Mouse (Mus musculus) kidney, adult 2 months (tissue): ENCODE results near the gene Cradd. TPM values are rescaled to one million over a fixed set of nuclear protein-coding genes. Genes with fewer than 3 reads are reported as not detected.

Experiments
- DNase-seq: peaks from one replicate; pipeline ENCODE4 v3.0.0; 2021
- H3K27ac ChIP-seq: fragments of 200-500 bp; 2 replicates; pipeline ENCODE4 v1.5.1; 2012; ENCODE audit warnings: low read depth, low read length, control low read depth, inconsistent platforms; ENCODE audit not compliant: insufficient read depth
- H3K27me3 ChIP-seq: fragments of 200-500 bp; replicated peaks from 2 replicates; pipeline ENCODE4 v1.6.1; 2012; ENCODE audit warnings: mild to moderate bottlenecking, moderate library complexity, low read length, inconsistent platforms; ENCODE audit not compliant: control insufficient read depth, insufficient read depth
- H3K36me3 ChIP-seq: fragments of 200-500 bp; 2 replicates; pipeline ENCODE4 v1.6.1; 2012; ENCODE audit warnings: mild to moderate bottlenecking, moderate library complexity, low read length, inconsistent platforms; ENCODE audit not compliant: control insufficient read depth, insufficient read depth
- H3K4me1 ChIP-seq: fragments of 200-500 bp; 2 replicates; pipeline ENCODE4 v1.6.1; 2011; ENCODE audit warnings: low read length; ENCODE audit not compliant: control insufficient read depth, insufficient read depth
- H3K4me3 ChIP-seq: fragments of 200-500 bp; 2 replicates; pipeline ENCODE4 v1.5.1; 2011; ENCODE audit warnings: mild to moderate bottlenecking, low read depth, low read length, control low read depth; ENCODE audit not compliant: insufficient read depth
- CTCF ChIP-seq: fragments of 200-500 bp; conservative IDR thresholded peaks from 2 replicates; pipeline ENCODE4 v1.5.1; 2011; ENCODE audit warnings: low read depth, mild to moderate bottlenecking, control low read depth, low read length, moderate library complexity, mixed read lengths; ENCODE audit not compliant: insufficient read depth, insufficient read length
- POLR2A ChIP-seq: fragments of 200-500 bp; IDR thresholded peaks from one replicate; pipeline ENCODE4 v1.6.1; 2011; ENCODE audit warnings: low read depth, low read length, control low read depth
- WGBS: fragments of 180-500 bp; shearing (Covaris S2); methylation state at CpG from one replicate; pipeline ENCODE4 v1.1.7; 2018; 5-methylcytosine and 5-hydroxymethylcytosine counted together
- polyA plus RNA-seq: library from polyadenylated mRNA; depleted of rRNA; stranded (reverse); fragments of >200 nt; gene quantifications from 2 replicates; pipeline ENCODE4 v1.2.3, GENCODE M21; 2012

Gene Cradd
- polyA plus RNA-seq, 1 experiment, result 20.0 TPM

- no peaks in the 10 kb centered on the region for H3K27me3 ChIP-seq
- WGBS, result 24% methylated on average over 4 of the region's 4 CpGs
- TF ChIP-seq POLR2A, result no peak
- no peak for TF ChIP-seq CTCF
- no peaks in the 10 kb centered on the region for H3K36me3 ChIP-seq
- peaks cover 8% of the 10 kb centered on the region; the same call in 1 of the 2 replicates for H3K4me1 ChIP-seq
- H3K27ac ChIP-seq, result no peak overlapping the region
- no peak overlapping the region for H3K4me3 ChIP-seq
- DNase-seq, result peak; percentile 75
Observed at GRCm38 (mm10) chr10:95304240-95304639, 19.7 kb downstream of the Cradd start.

- 86% methylated on average over 12 of the region's 12 CpGs for WGBS
- H3K4me1 ChIP-seq, result peaks cover 8% of the 10 kb centered on the region; the same call in 1 of the 2 replicates
- no peak overlapping the region for H3K27ac ChIP-seq
- no peak for DNase-seq
- no peaks in the 10 kb centered on the region for H3K36me3 ChIP-seq
- H3K27me3 ChIP-seq, result no peaks in the 10 kb centered on the region
- no peak for TF ChIP-seq POLR2A
- TF ChIP-seq CTCF, result no peak
- H3K4me3 ChIP-seq, result no peak overlapping the region
Observed at GRCm38 (mm10) chr10:95302211-95303163, 21.4 kb downstream of the Cradd start.

GRCm38 (mm10) chr10:95300178-95300793 is 23.6 kb downstream of the Cradd start:
- H3K27me3 ChIP-seq, result no peaks in the 10 kb centered on the region
- DNase-seq, result no peak
- no peak overlapping the region for H3K4me3 ChIP-seq
- peaks cover 9% of the 10 kb centered on the region for H3K4me1 ChIP-seq
- 80% methylated on average over 8 of the region's 8 CpGs for WGBS
- H3K36me3 ChIP-seq, result no peaks in the 10 kb centered on the region
- no peak overlapping the region for H3K27ac ChIP-seq
- TF ChIP-seq CTCF (no peak), POLR2A (no peak)

- no peak overlapping the region for H3K4me3 ChIP-seq
- DNase-seq, result no peak
- WGBS, result 82% methylated on average over 7 of the region's 7 CpGs
- no peaks in the 10 kb centered on the region for H3K27me3 ChIP-seq
- no peak overlapping the region for H3K27ac ChIP-seq
- peaks cover 7% of the 10 kb centered on the region; the same call in 1 of the 2 replicates for H3K4me1 ChIP-seq
- H3K36me3 ChIP-seq, result no peaks in the 10 kb centered on the region
- TF ChIP-seq CTCF (no peak), POLR2A (no peak)
Observed at GRCm38 (mm10) chr10:95299808-95300133, 24.2 kb downstream of the Cradd start.

GRCm38 (mm10) chr10:95299010-95299807 is 24.7 kb downstream of the Cradd start:
- no peak for DNase-seq
- 89% methylated on average over 18 of the region's 18 CpGs for WGBS
- peaks cover 7% of the 10 kb centered on the region; the same call in 1 of the 2 replicates for H3K4me1 ChIP-seq
- H3K27me3 ChIP-seq, result no peaks in the 10 kb centered on the region
- TF ChIP-seq POLR2A (no peak), CTCF (no peak)
- H3K4me3 ChIP-seq, result no peak overlapping the region
- no peaks in the 10 kb centered on the region for H3K36me3 ChIP-seq
- H3K27ac ChIP-seq, result no peak overlapping the region

GRCm38 (mm10) chr10:95298504-95298903 is 25.4 kb downstream of the Cradd start:
- H3K4me3 ChIP-seq, result no peak overlapping the region
- no peaks in the 10 kb centered on the region for H3K36me3 ChIP-seq
- TF ChIP-seq CTCF, result no peak
- TF ChIP-seq POLR2A, result no peak
- WGBS, result 84% methylated on average over 6 of the region's 6 CpGs
- DNase-seq, result no peak
- H3K27ac ChIP-seq, result no peak overlapping the region
- H3K27me3 ChIP-seq, result no peaks in the 10 kb centered on the region
- peaks cover 3% of the 10 kb centered on the region; the same call in 1 of the 2 replicates for H3K4me1 ChIP-seq

GRCm38 (mm10) chr10:95297690-95298104 is 26.2 kb downstream of the Cradd start:
- Histone ChIP-seq H3K27me3 (no peaks in the 10 kb centered on the region), H3K4me3 (no peak overlapping the region), H3K4me1 (peaks cover 5% of the 10 kb centered on the region; the same call in 1 of the 2 replicates), H3K36me3 (no peaks in the 10 kb centered on the region), H3K27ac (no peak overlapping the region)
- DNase-seq, result no peak
- TF ChIP-seq POLR2A (no peak), CTCF (no peak)
- 85% methylated on average over 9 of the region's 9 CpGs for WGBS
